Mouse (Mus musculus) thymus, postnatal 25 days (tissue): ENCODE data around the gene Clasp1.
"Not testable (repeated sequence)": the region's sequence is repeated elsewhere in the genome, so short reads cannot be mapped to it uniquely, and the experiment has no call there.

Experiments used
- DNase-seq: peaks from one replicate; pipeline ENCODE4 v3.0.0; 2022

Gene Clasp1

DNA sequence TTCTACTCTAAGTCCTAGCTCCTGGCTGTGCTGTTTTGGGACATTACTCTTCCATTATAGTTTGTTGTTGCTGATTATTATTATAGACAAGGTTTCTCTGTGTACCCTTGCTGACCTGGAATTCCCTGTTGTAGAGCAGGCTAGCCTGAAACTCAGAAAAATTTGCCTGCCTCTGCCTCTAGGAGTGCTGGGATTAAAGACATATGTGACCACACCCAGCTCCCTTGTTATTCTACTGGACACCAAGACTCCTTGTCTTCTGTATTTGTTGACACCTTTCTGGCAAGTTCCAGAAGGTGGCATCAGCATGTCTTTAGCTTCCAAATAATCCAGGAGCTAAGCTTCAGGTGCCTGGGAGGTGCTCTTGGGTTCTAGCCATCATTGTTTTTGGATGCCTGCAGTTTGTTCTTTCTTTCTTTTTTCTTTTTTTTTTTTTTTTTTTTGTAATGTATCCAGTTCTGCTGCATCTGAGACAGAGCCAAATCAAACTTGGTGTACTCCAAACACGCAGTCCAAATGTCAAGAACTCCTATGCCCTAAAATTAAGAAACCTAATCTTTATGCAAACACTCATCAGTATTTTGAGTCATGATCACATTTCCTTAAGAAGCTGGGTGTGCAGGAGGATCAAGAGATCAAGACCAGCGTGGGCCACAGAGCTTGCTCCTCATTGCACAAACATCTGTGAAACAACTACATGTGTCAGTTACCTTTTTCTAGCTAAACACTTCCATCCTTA is 208.8 kb downstream of the Clasp1 start:
- no peak for DNase-seq

DNA sequence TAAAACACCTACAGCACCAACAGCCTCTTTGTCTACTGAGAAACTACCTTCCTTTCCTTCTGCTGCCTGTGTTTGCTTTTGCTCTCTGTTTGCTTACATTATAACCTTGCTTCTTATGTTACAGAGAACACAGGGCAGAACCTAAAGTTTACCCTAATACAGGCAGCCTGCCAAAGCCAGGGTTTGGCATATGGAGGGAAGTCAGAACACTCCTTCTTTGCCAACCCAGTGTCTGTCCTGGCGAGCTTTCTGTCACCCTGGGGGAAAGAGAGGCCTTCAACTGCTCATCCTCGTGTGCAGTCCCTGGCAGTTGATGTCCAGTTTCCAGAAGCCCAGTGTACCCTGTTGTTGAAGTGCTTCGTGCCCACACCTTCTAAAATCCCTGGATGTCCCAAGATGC is 209.5 kb downstream of the Clasp1 start:
- no peak for DNase-seq

DNA sequence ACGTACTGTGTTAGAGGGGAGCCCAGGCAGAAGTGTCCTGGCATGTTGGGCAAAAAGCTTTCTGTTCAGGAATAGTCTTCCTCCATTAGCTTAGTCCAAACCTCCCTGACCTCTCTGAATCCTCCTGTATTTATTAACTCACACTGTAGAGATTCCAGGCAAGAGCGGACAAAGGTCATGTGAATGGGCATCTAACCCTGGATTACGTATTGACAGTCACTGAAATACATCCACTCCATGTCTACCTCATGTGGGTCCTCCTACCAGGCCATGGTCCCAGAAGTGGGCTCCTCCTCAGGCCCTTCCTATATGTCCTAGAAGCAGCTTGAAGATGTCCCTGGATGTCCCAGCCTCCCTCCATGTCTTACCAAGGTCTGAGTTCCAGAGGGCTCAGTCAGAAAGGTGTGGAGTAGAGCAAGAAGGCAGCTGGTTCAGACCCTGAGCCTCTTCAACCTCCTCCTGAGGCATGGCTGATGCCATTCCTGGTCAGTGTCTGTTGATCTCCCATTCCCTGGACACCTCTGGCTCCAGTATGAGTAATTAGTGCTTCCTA is 224.8 kb downstream of the Clasp1 start:
- no peak for DNase-seq

DNA sequence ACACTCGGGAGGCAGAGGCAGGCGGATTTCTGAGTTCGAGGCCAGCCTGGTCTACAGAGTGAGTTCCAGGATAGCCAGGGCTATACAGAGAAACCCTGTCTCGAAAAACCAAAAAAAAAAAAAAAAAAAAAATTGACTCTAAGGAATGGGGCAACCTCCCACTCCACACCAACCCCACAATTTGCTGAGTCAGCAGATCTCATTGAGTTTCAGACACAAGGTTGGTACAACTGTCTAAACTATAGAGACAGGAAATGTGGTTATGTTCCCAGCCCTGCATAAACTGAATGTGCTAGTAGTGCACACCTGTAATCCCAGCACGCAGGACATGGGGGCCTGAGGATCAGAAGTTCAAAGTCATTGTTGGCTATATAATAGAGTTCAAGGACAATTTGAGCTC is 232.2 kb downstream of the Clasp1 start:
- not testable (repeated sequence) for DNase-seq

DNA sequence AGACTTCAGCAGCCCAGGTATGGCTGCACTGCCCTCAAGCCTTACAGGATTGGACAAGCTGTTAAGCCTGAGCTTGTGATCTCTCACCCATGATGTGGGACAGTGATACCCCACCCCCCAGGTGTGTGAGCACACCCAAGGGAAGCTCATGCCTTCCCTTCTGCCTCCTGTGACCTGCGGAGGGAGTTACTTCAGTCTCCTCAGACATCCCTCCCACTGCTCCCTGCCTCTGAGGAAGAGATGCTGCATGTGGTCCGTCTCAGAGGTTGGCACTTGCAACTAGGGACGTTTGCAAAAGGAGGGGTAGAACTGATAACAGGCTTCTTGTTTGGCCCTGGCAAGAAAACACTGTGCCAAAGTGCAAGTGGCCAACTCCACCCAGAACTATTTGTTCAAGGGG is 234.0 kb downstream of the Clasp1 start:
- no peak for DNase-seq

DNA sequence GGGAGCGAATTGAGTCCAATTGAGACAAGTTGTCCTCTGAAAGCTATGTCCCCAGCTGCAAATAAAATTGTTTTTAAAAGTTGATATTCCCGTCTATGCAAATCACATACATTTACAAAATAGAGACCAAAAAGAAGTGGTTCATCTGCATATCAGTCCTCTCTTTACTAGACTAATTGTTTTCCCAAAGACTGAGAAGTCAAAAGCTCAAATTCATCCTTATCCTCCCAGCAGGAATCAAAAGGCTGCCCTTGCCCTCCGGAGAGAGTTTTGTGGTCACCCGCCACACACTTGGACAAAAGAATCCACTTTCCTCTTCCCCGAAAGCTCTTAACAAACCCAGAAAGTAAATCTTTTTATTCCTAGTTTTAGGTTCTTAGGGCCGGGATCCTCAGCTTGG is 236.6 kb downstream of the Clasp1 start:
- DNase-seq: no peak

DNA sequence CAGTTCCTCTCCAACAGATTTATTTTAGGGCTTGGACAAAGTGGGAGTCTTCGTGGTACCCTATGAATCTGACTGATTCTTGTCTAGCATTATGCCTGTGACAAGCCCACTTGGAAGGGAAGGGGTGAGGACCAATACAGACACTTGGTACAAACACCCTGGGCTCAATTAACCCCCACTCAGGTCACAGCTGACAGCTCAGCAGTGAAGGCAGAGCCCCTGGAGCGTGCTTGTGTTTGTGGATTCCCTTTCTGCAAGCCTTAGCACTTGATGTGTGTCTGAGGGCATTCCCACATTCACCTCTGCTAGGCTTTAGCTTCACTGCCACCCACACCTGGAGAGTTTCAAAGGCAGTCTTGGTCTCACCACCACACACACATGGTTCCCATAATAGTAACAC is 237.1 kb downstream of the Clasp1 start:
- no peak for DNase-seq

DNA sequence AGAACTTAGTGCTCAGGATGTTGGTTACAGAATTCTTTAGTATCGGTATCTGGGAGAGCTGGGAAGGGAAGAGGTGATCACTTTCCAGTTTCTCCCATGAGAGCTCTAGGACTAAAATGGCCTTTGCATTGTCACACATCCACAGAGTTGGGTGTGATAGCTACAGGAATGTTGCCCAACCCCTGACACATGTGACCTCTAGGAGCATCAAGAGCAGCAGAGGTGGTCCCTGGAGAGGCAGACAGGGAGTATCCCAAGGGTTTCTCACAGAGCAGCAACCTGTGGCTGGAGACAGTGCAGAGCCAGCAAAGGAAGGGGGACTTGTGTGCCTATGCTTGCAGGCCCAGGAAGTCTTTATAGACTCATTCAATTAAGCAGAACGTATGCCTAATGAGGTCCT is 237.6 kb downstream of the Clasp1 start:
- no peak for DNase-seq

DNA sequence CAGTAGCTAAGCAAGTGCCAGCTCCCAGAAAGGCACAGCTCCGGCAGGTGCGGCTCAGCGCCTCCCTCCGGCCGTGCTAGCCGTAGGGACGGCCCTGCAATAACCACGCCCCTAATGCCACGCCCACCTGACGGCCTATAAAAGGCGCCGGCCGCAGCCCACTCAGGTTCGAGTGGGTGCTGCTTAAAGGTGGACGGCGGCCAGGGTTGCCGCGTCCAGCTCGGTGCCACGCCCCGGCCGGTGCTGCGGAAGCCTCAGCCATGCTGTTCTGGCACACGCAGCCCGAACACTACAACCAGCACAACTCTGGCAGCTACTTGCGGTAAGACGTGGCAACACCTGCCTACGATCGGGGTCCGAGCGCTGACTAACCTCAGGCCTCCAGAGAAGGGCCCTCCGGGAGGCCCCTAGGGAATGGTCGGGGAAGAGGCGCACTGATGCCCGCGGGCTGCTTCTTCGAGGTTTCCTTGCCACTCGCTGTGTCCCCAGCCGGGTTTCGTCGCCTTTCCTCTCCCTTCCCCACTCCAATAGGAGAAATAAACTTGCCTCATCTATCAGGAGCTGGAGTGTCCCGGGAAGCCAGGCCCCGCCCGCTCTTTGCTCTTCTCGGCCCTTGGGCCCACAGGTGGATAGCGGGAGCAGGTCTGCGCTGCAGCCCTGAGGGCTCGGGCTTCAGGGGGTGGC is 239.1 kb downstream of the Clasp1 start, which contains the start of gene Tfcp2l1:
TSS of gene Tfcp2l1 (plus strand) at position 165 of the 684 bp plus-strand sequence.
- peak; percentile 19 for DNase-seq

DNA sequence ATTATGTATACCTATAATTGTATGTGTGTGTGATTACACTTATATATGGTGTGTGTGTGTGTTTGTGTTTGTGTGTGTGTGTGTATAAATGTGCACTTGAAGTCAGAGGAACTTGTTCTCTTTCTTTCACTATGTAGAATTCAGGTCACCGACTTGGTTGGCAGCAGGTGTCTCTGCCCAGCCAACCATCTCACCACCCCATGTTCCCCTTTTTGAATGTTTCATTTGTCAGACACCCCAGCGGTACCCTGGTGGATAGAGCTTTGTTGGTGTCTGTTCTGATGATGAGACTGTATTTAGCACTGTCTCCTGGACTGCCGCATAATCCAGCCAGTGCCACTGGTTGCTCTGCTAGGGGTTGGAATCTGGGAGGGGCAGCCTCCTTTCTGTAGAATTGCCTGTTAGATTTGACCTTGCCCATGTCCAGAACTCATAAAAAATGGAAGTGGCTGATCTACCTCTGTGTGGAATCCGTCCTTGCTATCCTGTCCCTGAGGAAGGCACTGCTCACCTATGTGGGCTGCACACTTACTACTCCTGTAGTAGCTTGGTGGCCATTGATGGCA is 244.6 kb downstream of the Clasp1 start:
- no peak for DNase-seq

DNA sequence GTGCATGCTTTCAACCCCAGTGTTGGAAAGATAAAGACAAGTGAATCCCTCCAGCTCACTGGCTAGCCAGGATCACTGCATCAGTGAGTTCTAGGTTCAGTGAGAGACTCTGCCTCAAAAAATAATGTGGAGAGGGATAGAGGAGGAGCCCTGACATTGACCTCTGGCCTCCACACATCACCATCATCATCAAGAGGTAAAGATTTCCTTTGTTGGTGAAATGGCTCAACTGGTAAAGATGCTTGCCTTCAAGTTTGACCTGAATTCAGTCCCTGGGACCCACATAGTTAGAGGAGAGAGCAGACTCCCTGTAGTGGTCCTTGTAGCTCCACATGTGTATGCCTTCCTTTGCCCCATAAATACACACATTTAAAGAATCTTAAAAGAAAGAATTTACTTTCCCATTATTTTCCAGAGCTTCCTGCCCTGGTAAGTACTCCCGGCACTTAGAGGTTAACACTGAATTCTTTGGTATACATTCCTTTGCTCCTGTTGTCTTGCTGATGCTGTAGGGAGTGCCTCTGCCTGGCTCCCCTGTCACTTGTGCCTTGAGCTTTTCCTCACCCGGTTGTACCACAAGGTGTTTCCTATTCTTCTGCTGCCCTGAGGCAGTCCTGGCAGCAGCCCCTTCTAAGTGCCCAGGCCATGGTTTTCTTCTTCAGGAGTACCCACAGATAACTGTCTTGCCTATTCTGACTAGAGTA is 253.6 kb downstream of the Clasp1 start:
- no peak for DNase-seq

DNA sequence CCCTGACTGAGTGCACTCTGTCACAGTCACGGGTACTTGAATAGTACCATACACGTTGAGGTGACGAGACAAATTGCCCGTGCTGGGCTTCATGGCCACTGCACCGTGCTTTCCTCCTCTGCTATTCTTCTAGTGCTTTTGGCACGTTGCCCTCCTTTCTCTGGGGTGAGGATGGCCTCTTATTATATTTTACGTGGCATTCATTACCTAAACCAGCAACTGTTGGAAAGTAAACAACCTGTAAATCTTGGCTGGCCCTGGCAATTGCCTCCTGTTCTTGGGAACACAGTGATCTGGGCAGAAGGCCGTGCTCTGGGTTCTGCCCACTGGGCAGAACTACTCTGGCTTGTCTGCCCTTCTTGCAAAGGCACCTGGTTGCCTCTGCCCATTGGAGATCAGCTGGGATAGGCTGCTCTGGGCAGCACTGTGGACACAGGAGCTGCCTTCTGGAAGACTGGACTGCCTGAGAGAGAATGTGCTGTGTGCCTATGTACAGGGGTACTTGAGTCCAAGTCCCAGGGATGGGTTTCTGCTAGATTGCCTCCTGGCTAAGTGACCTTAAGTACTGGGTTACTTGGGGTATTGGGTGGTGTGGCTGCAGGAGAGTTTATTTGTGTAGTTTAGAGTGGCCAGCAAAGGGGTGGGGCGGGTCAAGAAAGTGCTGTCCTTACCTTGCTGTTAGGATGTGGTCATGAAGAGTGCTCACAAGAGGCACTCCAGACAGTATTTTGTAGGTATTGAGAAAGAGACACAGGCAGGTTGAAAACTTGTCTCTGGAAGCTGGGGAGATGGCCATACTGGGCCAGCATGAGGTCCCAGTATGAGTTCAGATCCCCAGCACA is 254.5 kb downstream of the Clasp1 start:
- DNase-seq: no peak

DNA sequence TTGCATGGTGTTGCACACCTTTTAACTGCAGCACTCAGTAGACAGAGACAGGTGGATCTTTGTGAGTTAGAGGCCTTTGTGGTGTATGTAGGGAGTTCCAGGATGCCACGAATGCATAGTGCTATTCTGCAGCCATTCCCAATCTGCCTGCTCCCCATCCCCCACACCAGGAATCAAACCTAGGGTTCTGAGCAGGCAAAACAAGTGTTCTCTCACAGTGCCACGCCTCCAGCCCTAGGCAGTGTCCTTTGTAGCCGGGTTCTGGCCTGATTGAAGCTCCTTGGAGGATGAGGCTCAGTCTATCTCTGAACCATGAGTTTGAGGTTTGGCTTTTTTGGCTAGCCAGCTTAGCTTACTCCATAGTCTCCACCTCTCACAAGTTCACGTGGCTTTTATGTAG is 256.8 kb downstream of the Clasp1 start:
- DNase-seq: no peak

DNA sequence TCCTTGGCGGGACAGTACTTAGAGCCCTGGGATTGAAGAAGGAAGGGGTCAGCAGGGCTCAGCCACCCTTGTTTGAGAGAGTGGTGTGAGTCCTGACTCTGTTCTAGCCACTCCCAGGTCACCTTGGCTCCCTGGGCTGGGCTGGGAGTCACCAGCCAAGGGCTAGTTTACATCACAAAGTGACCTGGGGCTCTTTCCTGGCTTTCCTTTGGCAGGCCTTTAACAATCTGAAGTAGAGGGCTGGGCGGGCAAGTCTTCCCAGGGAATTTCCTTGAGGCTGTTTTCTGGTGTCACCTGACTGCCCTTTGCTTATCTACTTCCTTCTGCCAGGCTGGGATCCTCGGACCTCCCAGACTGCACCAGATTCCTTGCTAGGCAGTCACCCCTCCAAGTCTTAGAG is 259.2 kb downstream of the Clasp1 start:
- no peak for DNase-seq

DNA sequence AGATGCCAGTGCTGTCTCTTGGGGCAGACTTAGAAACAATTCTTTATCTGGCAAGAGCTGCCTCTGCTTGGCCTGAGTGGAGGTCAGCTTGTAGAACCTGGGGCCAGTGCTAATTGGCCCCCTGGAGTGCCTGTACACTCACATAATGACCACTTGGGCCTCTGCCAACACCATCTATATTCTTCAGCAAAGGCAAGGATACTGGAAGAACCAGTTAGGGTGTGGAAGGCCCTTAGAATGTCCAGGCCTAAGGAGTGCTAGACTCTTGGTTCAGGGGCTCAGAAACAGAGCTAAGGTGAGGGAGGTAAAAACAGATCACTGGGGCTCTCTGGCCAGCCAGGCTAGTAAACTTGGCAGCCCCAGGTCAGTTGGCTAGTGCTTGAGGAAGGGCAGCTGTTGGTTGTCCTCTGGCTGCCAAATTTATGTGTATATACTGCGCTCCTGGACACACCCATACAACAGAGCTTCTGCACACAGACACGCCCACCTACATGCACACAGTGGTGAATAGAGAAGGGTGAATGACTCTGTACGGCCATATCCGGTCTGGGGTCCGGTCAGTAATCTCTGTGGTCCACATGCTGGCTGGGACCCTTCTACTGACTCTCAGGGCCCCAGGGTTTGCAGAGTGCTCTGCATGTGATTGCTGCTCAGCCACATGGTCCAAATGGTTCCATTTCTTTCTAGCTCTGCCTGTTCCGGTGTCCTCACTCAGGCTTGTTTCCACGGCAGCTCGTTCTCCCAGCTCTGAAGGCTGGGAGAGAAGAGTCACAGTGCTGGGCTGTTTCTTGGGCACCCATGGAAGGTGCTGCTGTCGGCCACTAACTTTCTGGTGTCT is 261.3 kb downstream of the Clasp1 start:
- DNase-seq: no peak

DNA sequence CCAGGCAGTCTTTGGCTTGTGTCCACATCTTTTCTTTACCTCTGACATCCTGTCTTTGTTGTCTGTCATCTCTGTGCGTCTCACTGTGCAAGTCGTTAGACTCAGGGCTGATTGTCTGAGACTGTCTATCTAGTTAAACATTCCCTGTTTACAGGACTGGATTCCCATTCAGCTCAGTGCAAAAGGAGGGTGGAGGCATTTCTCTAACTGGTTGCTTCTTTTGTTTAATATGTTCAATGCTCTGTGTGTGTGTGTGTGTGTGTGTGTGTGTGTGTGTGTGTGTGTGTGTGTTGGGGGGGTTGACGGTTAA is 261.9 kb downstream of the Clasp1 start:
- DNase-seq: no peak

DNA sequence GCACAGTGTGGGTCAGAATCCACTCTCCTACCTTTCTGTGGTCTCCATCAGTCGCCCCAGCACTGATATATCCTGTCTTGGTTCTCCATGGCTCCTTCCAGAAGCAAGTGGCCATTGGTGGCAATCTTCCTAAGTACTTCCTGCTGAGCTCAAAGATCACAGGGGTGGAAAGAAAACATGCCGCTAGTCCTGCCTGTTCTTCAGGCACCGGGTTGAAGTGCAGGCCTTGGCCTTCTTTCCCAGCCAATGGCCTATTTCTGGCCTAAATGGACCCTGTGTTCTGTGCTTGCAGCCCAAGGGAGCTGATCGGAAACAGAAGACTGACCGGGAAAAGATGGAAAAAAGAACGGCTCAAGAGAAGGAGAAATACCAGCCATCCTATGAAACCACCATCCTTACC is 269.9 kb downstream of the Clasp1 start:
- no peak for DNase-seq

DNA sequence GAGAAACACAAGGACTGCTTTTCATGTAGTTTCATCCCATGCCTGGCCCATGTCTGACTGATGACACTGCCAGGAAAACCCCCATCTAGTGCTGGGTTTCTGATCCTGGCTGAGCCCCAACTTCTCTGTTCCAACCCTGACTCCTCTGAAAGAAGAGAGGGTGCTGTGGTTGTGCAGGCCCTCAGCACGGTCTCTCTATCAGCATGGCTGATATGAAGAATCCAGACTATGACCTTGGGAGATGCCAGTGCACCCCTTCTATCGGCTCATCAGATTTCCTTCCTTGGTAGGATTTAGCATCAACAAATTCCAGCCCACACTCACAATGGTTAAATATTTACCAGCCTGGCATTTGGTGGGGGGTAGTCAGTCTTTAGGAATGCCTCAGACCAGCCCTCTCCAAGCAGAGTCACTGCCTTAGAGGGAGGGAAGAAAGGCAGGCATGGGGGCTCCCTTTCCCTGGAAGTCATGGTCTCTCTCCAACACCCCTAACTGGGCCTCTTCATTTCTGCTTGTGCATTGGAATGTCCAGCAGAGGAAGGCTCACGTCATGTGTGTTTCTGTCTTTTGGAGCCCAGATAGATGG is 272.1 kb downstream of the Clasp1 start:
- no peak for DNase-seq
